Mouse (Mus musculus) heart, embryonic 16.5 days (tissue): ENCODE data around the gene Crtc2. TPM values are rescaled to one million over a fixed set of nuclear protein-coding genes. Genes with fewer than 3 reads are reported as not detected.

Experiments used
- ATAC-seq: fragments of 200-750 bp; cut with Nextera tagmentation; replicated peaks from 2 replicates; pipeline ENCODE4 v1.8.0; 2017; ENCODE audit warnings: moderate number of reproducible peaks; ENCODE audit not compliant: insufficient read depth, low FRiP score; ENCODE audit errors: extremely low read depth
- H3K27ac ChIP-seq: fragments of 300-500 bp; sonication (generic); 2 replicates; pipeline ENCODE4 v1.5.1; 2014; ENCODE audit warnings: mild to moderate bottlenecking, low read length, control low read depth, moderate library complexity
- H3K27me3 ChIP-seq: fragments of 300-500 bp; sonication (generic); 2 replicates; pipeline ENCODE4 v1.6.1; 2014; ENCODE audit warnings: low read length, mixed read lengths; ENCODE audit not compliant: control insufficient read depth, insufficient read depth
- H3K36me3 ChIP-seq: fragments of 300-500 bp; sonication (generic); 2 replicates; pipeline ENCODE4 v1.6.1; 2014; ENCODE audit not compliant: control insufficient read depth, insufficient read depth
- H3K4me1 ChIP-seq: fragments of 300-500 bp; sonication (generic); 2 replicates; pipeline ENCODE4 v1.6.1; 2014; ENCODE audit warnings: low read length, mixed read lengths; ENCODE audit not compliant: control insufficient read depth, insufficient read depth
- H3K4me2 ChIP-seq: fragments of 300-500 bp; sonication (generic); 2 replicates; pipeline ENCODE4 v1.6.1; 2014; ENCODE audit warnings: low read depth, mild to moderate bottlenecking, control low read depth, low read length
- H3K4me3 ChIP-seq: fragments of 300-500 bp; sonication (generic); 2 replicates; pipeline ENCODE4 v1.5.1; 2014; ENCODE audit warnings: mild to moderate bottlenecking, control low read depth, low read length
- H3K9ac ChIP-seq: fragments of 300-500 bp; sonication (generic); 2 replicates; pipeline ENCODE4 v1.6.1; 2014; ENCODE audit warnings: low read length, control low read depth
- H3K9me3 ChIP-seq: fragments of 300-500 bp; sonication (generic); replicated peaks from 2 replicates; pipeline ENCODE4 v1.6.1; 2016; ENCODE audit warnings: low read length; ENCODE audit not compliant: control insufficient read depth
- WGBS: fragments of 180-500 bp; shearing (Covaris S2); extraction: QIAGEN DNeasy Blood & Tissue Kit; methylation state at CpG from one replicate; pipeline ENCODE4 v1.1.7; 2014; 5-methylcytosine and 5-hydroxymethylcytosine counted together
- polyA plus RNA-seq: library from polyadenylated mRNA; unstranded; fragments of >200 nt; fragmentation: Nextera tagmentation; extraction: Ambion mirVana; gene quantifications from 2 replicates; pipeline ENCODE4 v1.2.1, GENCODE M21; 2015

Crtc2 gene
- polyA plus RNA-seq, 1 experiment from 2014 or later: 12.2 TPM

GRCm38 (mm10) chr3:90263121-90263771 is 9.3 kb downstream of the Crtc2 start:
- ATAC-seq: no peak
- Histone ChIP-seq H3K9ac (no peak overlapping the region), H3K9me3 (no peaks in the 10 kb centered on the region), H3K4me3 (no peak overlapping the region), H3K36me3 (peaks cover 38% of the 10 kb centered on the region), H3K4me2 (no peak overlapping the region), H3K4me1 (peaks cover 16% of the 10 kb centered on the region), H3K27me3 (no peaks in the 10 kb centered on the region), H3K27ac (no peak overlapping the region)
- 90% methylated on average over 5 of the region's 5 CpGs for WGBS

- Histone ChIP-seq H3K4me3 (peak overlapping the region; percentile 81), H3K27ac (peak overlapping the region; percentile 99), H3K27me3 (no peaks in the 10 kb centered on the region), H3K4me1 (peaks cover 16% of the 10 kb centered on the region), H3K9ac (peak overlapping the region; percentile 96), H3K4me2 (peak overlapping the region; percentile 88), H3K9me3 (no peaks in the 10 kb centered on the region), H3K36me3 (peaks cover 37% of the 10 kb centered on the region)
- no peak for ATAC-seq
- WGBS: 33% methylated on average over 10 of the region's 10 CpGs
Observed at GRCm38 (mm10) chr3:90264687-90265033, 10.7 kb downstream of the Crtc2 start.

- under 1% methylated on average over 72 of the region's 87 CpGs for WGBS
- peak within 1 kb of the TSS; percentile 88 for H3K4me2 ChIP-seq
- no peaks in the 10 kb centered on the region for H3K27me3 ChIP-seq
- H3K9me3 ChIP-seq: no peaks in the 10 kb centered on the region
- peak within 1 kb of the TSS; percentile 96 for H3K9ac ChIP-seq
- H3K27ac ChIP-seq: peak within 1 kb of the TSS; percentile 99
- peak; percentile 89 for ATAC-seq
- H3K4me1 ChIP-seq: peaks cover 16% of the 10 kb centered on the region
- peaks cover 30% of the 10 kb centered on the region for H3K36me3 ChIP-seq
- peak within 1 kb of the TSS; percentile 81 for H3K4me3 ChIP-seq
Observed at GRCm38 (mm10) chr3:90265034-90265931, 11.3 kb downstream of the Crtc2 start, which contains the start of gene Dennd4b. TSS of gene Dennd4b (plus strand) at chr3:90265185.

- no peaks in the 10 kb centered on the region for H3K9me3 ChIP-seq
- H3K4me3 ChIP-seq: peak overlapping the region; percentile 81
- peak overlapping the region; percentile 96 for H3K9ac ChIP-seq
- H3K4me1 ChIP-seq: peaks cover 16% of the 10 kb centered on the region
- whole genome bisulfite sequencing: 14% methylated on average over 16 of the region's 16 CpGs
- peak overlapping the region; percentile 99 for H3K27ac ChIP-seq
- ATAC-seq: peak; percentile 53
- H3K36me3 ChIP-seq: peaks cover 25% of the 10 kb centered on the region
- peak overlapping the region; percentile 88 for H3K4me2 ChIP-seq
- H3K27me3 ChIP-seq: no peaks in the 10 kb centered on the region
Observed at GRCm38 (mm10) chr3:90265932-90266741, 12.2 kb downstream of the Crtc2 start.

- peak overlapping the region; percentile 96 for H3K9ac ChIP-seq
- H3K4me2 ChIP-seq: peak overlapping the region; percentile 88
- H3K9me3 ChIP-seq: no peaks in the 10 kb centered on the region
- peak overlapping the region; percentile 99 for H3K27ac ChIP-seq
- H3K36me3 ChIP-seq: peaks cover 20% of the 10 kb centered on the region
- peak overlapping the region; percentile 81 for H3K4me3 ChIP-seq
- 92% methylated on average over 20 of the region's 20 CpGs for WGBS
- H3K27me3 ChIP-seq: no peaks in the 10 kb centered on the region
- no peak for ATAC-seq
- peaks cover 16% of the 10 kb centered on the region for H3K4me1 ChIP-seq
Observed at GRCm38 (mm10) chr3:90266901-90267775, 13.2 kb downstream of the Crtc2 start.

- WGBS: 93% methylated on average over 11 of the region's 11 CpGs
- no peak overlapping the region for H3K27ac ChIP-seq
- peaks cover 16% of the 10 kb centered on the region for H3K4me1 ChIP-seq
- H3K9ac ChIP-seq: no peak overlapping the region
- H3K9me3 ChIP-seq: no peaks in the 10 kb centered on the region
- ATAC-seq: no peak
- H3K4me3 ChIP-seq: no peak overlapping the region
- peaks cover 25% of the 10 kb centered on the region for H3K36me3 ChIP-seq
- H3K4me2 ChIP-seq: no peak overlapping the region
- no peaks in the 10 kb centered on the region for H3K27me3 ChIP-seq
Observed at GRCm38 (mm10) chr3:90268190-90268589, 14.2 kb downstream of the Crtc2 start.

GRCm38 (mm10) chr3:90268971-90269370 is 15.0 kb downstream of the Crtc2 start:
- 88% methylated on average over 16 of the region's 16 CpGs for whole genome bisulfite sequencing
- no peak overlapping the region for H3K4me2 ChIP-seq
- H3K27me3 ChIP-seq: no peaks in the 10 kb centered on the region
- no peak overlapping the region for H3K9ac ChIP-seq
- H3K27ac ChIP-seq: no peak overlapping the region
- peaks cover 16% of the 10 kb centered on the region for H3K4me1 ChIP-seq
- no peaks in the 10 kb centered on the region for H3K9me3 ChIP-seq
- ATAC-seq: no peak
- H3K4me3 ChIP-seq: no peak overlapping the region
- peaks cover 22% of the 10 kb centered on the region for H3K36me3 ChIP-seq

GRCm38 (mm10) chr3:90270784-90271183 is 16.8 kb downstream of the Crtc2 start:
- H3K27me3 ChIP-seq: no peaks in the 10 kb centered on the region
- H3K9ac ChIP-seq: no peak overlapping the region
- peaks cover 10% of the 10 kb centered on the region for H3K4me1 ChIP-seq
- no peak overlapping the region for H3K4me2 ChIP-seq
- H3K27ac ChIP-seq: no peak overlapping the region
- WGBS: 93% methylated on average over 8 of the region's 8 CpGs
- no peaks in the 10 kb centered on the region for H3K9me3 ChIP-seq
- H3K4me3 ChIP-seq: no peak overlapping the region
- no peak for ATAC-seq
- peaks cover 26% of the 10 kb centered on the region for H3K36me3 ChIP-seq
